Mouse (Mus musculus) adrenal gland, postnatal 25 days (tissue): ENCODE measurements at regions not wholly inside any gene's neighbourhood (a gene's known extent, or its start where the extent isn't known, plus 50 kb on each side); places are given as distances from the start of the nearest gene placed in this dataset.
A peak's percentile ranks its signal among the peaks of the same experiment; 100 is the strongest.

Source experiments
- DNase-seq: peaks from one replicate; pipeline ENCODE4 v3.0.0; 2021; ENCODE audit warnings: mixed read lengths

GRCm38 (mm10) chr1:177568056-177568816 lies 126.1 kb downstream of the Zbtb18 start:
- DNase-seq = no peak

- DNase-seq = no peak
Observed at GRCm38 (mm10) chr1:177569572-177569971, 127.4 kb downstream of the Zbtb18 start.

GRCm38 (mm10) chr1:177573017-177573725 lies 131.0 kb downstream of the Zbtb18 start:
- peak; percentile 9 for DNase-seq

- no peak for DNase-seq
Observed at GRCm38 (mm10) chr1:177573781-177574180, 131.6 kb downstream of the Zbtb18 start.

- no peak for DNase-seq
Observed at GRCm38 (mm10) chr1:177574312-177574711, 132.2 kb downstream of the Zbtb18 start.

- DNase-seq = no peak
Observed at GRCm38 (mm10) chr1:177584302-177584886, 142.2 kb downstream of the Zbtb18 start.

GRCm38 (mm10) chr1:177585320-177585719 lies 143.2 kb downstream of the Zbtb18 start:
- no peak for DNase-seq

- peak; percentile 12 for DNase-seq
Observed at GRCm38 (mm10) chr1:177589034-177589433, 140.6 kb upstream of the 1700016C15Rik start.

- no peak for DNase-seq
Observed at GRCm38 (mm10) chr1:177589656-177590055, 140.0 kb upstream of the 1700016C15Rik start.

- no peak for DNase-seq
Observed at GRCm38 (mm10) chr1:177591742-177592141, 137.9 kb upstream of the 1700016C15Rik start.

GRCm38 (mm10) chr1:177592337-177592736 lies 137.3 kb upstream of the 1700016C15Rik start:
- DNase-seq = no peak

- no peak for DNase-seq
Observed at GRCm38 (mm10) chr1:177594341-177594740, 135.3 kb upstream of the 1700016C15Rik start.

- no peak for DNase-seq
Observed at GRCm38 (mm10) chr1:177595326-177595914, 134.2 kb upstream of the 1700016C15Rik start.

- DNase-seq = no peak
Observed at GRCm38 (mm10) chr1:177597036-177597435, 132.6 kb upstream of the 1700016C15Rik start.

GRCm38 (mm10) chr1:177605353-177605969 lies 124.2 kb upstream of the 1700016C15Rik start:
- DNase-seq = no peak

GRCm38 (mm10) chr1:177607565-177607964 lies 122.0 kb upstream of the 1700016C15Rik start:
- no peak for DNase-seq

GRCm38 (mm10) chr1:177608551-177609020 lies 121.0 kb upstream of the 1700016C15Rik start:
- no peak for DNase-seq

- DNase-seq = no peak
Observed at GRCm38 (mm10) chr1:177609226-177609625, 120.4 kb upstream of the 1700016C15Rik start.

GRCm38 (mm10) chr1:177609683-177610082 lies 119.9 kb upstream of the 1700016C15Rik start:
- no peak for DNase-seq

- DNase-seq = no peak
Observed at GRCm38 (mm10) chr1:177610156-177610555, 119.5 kb upstream of the 1700016C15Rik start.

GRCm38 (mm10) chr1:177612546-177612945 lies 117.1 kb upstream of the 1700016C15Rik start:
- no peak for DNase-seq

- DNase-seq = no peak
Observed at GRCm38 (mm10) chr1:177615609-177616008, 114.0 kb upstream of the 1700016C15Rik start.
